Mouse (Mus musculus) neural tube, embryonic 11.5 days (tissue): ENCODE results near the gene Coq6. TPM values are rescaled to one million over a fixed set of nuclear protein-coding genes. Genes with fewer than 3 reads are reported as not detected.

Source experiments
- ATAC-seq: fragments of 200-750 bp; cut with Nextera tagmentation; 2 replicates; pipeline ENCODE4 v1.8.0; 2017; ENCODE audit warnings: moderate number of reproducible peaks, mild to moderate bottlenecking, moderate TSS enrichment, moderate library complexity; ENCODE audit not compliant: insufficient read depth, low FRiP score, low TSS enrichment
- DNase-seq: peaks from one replicate; pipeline ENCODE4 v3.0.0-alpha.2; 2015; ENCODE audit warnings: low spot score
- H3K27ac ChIP-seq: fragments of 300-500 bp; sonication (generic); 2 replicates; pipeline ENCODE4 v1.5.1; 2014; ENCODE audit warnings: low read depth, mild to moderate bottlenecking, low read length
- H3K27me3 ChIP-seq: fragments of 300-500 bp; sonication (generic); 2 replicates; pipeline ENCODE4 v1.6.1; 2014; ENCODE audit warnings: mild to moderate bottlenecking, low read length, mixed read lengths; ENCODE audit not compliant: control insufficient read depth, insufficient read depth
- H3K36me3 ChIP-seq: fragments of 300-500 bp; sonication (generic); 2 replicates; pipeline ENCODE4 v1.6.1; 2014; ENCODE audit warnings: mild to moderate bottlenecking, low read length, moderate library complexity, mixed read lengths; ENCODE audit not compliant: control insufficient read depth, insufficient read depth
- H3K4me1 ChIP-seq: fragments of 300-500 bp; sonication (generic); 2 replicates; pipeline ENCODE4 v1.6.1; 2014; ENCODE audit warnings: low read length, mixed read lengths; ENCODE audit not compliant: control insufficient read depth, insufficient read depth
- H3K4me2 ChIP-seq: fragments of 300-500 bp; sonication (generic); 2 replicates; pipeline ENCODE4 v1.6.1; 2014; ENCODE audit warnings: low read depth, mild to moderate bottlenecking, moderate library complexity
- H3K4me3 ChIP-seq: fragments of 300-500 bp; sonication (generic); 2 replicates; pipeline ENCODE4 v1.5.1; 2014; ENCODE audit warnings: low read depth, low read length
- H3K9ac ChIP-seq: fragments of 300-500 bp; sonication (generic); 2 replicates; pipeline ENCODE4 v1.6.1; 2014; ENCODE audit warnings: mild to moderate bottlenecking, low read length
- H3K9me3 ChIP-seq: fragments of 300-500 bp; sonication (generic); 2 replicates; pipeline ENCODE4 v1.6.1; 2016; ENCODE audit warnings: low read length; ENCODE audit not compliant: control insufficient read depth
- WGBS: fragments of 180-500 bp; shearing (Covaris S2); extraction: QIAGEN DNeasy Blood & Tissue Kit; methylation state at CpG from one replicate; pipeline ENCODE4 v1.1.7; 2014; 5-methylcytosine and 5-hydroxymethylcytosine counted together
- polyA plus RNA-seq: library from polyadenylated mRNA; unstranded; fragments of >200 nt; fragmentation: Nextera tagmentation; extraction: Ambion mirVana; gene quantifications from 2 replicates; pipeline ENCODE4 v1.2.1, GENCODE M21; 2014

Coq6 gene
- polyA plus RNA-seq, 1 experiment from 2014 or later, result 43.0 TPM

DNA sequence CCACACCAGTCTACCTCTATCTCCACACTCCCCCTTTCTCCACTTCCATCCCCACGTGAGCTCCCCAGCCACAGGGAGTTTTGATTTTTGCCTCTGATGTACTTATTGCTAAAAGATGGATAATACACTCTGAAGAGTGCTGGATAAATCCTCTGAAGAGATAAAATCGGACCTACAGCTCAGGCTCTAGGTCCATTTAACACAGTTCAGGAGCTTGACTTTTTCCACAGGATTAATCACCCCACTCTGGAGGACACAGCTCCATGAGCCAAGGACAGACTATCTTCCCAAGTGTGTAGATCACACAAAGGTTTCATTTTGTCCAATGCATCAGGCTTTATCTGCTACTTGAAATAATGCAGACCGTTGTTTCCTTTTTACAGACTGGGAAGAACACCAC lies 38.6 kb downstream of the Coq6 start:
- Histone ChIP-seq H3K9me3 (no peaks in the 10 kb centered on the region), H3K4me1 (no peaks in the 10 kb centered on the region), H3K27ac (no peak overlapping the region), H3K4me2 (no peak overlapping the region), H3K4me3 (no peak overlapping the region), H3K9ac (no peak overlapping the region), H3K27me3 (no peaks in the 10 kb centered on the region), H3K36me3 (no peaks in the 10 kb centered on the region)
- WGBS, result 84% methylated on average over 3 of the region's 3 CpGs
- no peak for ATAC-seq
- DNase-seq, result no peak

DNA sequence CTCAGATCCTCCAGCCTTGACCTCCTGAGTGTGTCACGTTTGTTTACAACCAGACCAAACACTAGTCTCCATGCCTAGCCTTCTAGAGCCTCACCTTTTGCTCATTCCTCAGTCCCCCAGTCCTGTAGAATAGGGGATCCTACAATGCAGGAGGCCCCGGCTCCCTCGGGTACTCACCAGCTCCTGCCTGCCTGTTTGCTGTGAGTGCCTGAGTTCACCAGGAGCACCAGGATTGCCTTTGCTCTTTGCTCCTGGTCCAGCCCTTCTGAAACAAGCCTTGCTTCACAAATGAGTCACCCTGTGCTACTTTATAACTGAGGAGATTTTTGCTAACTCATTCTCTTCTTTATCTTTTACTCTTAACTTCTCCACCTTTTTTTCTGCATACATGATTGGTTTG lies 39.2 kb downstream of the Coq6 start:
- WGBS, result 69% methylated on average over 3 of the region's 3 CpGs

DNA sequence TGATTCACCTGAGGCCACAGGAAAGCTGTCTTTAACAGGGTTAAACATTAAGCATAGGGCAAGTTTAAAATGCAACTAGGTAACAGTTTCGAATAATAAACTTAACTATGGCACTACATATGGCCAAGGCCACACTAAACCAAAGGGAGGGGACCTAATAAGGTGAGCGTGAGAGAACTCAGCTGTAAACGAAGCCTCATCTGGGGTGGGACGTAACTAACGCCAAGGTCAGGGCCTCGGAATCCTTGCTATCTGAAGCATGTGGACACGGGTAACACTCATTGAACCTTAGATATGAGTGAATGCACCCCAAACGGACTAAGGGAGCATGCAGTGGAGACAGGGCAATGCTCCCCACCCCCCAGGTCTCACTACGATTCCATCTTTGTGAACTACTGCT lies 41.5 kb downstream of the Coq6 start:
- H3K9ac ChIP-seq, result no peak overlapping the region
- no peak overlapping the region for H3K27ac ChIP-seq
- H3K27me3 ChIP-seq, result no peaks in the 10 kb centered on the region
- DNase-seq (no peak), ATAC-seq (no peak)
- H3K4me1 ChIP-seq, result no peaks in the 10 kb centered on the region
- no peaks in the 10 kb centered on the region for H3K36me3 ChIP-seq
- no peaks in the 10 kb centered on the region for H3K9me3 ChIP-seq
- H3K4me2 ChIP-seq, result no peak overlapping the region
- H3K4me3 ChIP-seq, result no peak overlapping the region
- WGBS, result 81% methylated on average over 9 of the region's 9 CpGs

More for the DNA sequence above, 39.2 kb downstream of the Coq6 start:
- no peak for DNase-seq
- no peak overlapping the region for H3K4me2 ChIP-seq
- no peaks in the 10 kb centered on the region for H3K27me3 ChIP-seq
- H3K27ac ChIP-seq, result no peak overlapping the region
- H3K4me3 ChIP-seq, result no peak overlapping the region
- no peak overlapping the region for H3K9ac ChIP-seq
- no peak for ATAC-seq
- no peaks in the 10 kb centered on the region for H3K9me3 ChIP-seq
- no peaks in the 10 kb centered on the region for H3K36me3 ChIP-seq
- H3K4me1 ChIP-seq, result no peaks in the 10 kb centered on the region

DNA sequence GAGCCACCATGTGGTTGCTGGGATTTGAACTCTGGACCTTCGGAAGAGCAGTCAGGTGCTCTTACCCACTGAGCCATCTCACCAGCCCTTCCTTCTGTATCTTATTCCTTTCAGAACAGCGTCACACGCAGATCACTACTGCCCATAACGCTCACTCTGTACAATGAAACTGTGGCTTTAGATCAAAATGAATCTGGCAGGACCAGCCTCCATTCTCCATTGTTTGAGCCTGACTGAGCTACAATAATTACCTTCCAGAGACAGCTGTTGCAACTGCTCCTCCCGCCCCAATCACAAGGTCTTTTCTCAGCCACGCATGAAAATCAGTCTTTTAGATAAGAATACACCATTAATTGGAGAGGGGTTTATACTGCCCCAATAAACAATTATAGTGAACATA lies 43.1 kb downstream of the Coq6 start:
- Histone ChIP-seq H3K4me3 (no peak overlapping the region), H3K4me1 (no peaks in the 10 kb centered on the region), H3K27me3 (no peaks in the 10 kb centered on the region), H3K9ac (no peak overlapping the region), H3K4me2 (no peak overlapping the region), H3K36me3 (no peaks in the 10 kb centered on the region), H3K9me3 (no peaks in the 10 kb centered on the region), H3K27ac (no peak overlapping the region)
- no peak for DNase-seq
- 75% methylated on average over 6 of the region's 6 CpGs for WGBS
- ATAC-seq, result no peak

DNA sequence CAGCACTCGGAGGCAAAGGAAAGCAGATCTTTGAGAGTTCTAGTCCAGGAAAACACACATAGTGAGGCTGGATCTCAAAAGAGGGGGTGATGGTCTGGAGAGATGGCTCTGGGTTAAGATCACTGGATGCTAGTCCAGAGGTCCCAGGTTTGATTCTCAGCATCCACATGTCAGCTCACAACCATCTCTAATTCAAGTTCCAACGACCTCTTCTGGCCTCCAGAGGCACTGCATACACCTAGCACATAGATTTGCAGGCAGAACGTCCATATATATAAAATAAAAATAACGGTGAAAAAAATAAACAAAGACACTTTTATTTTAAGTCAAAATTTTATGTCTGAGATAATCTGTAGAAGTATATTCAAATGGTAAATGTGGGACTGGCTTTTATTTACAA lies 45.8 kb downstream of the Coq6 start:
- Histone ChIP-seq H3K4me2 (no peak overlapping the region), H3K9me3 (no peaks in the 10 kb centered on the region), H3K9ac (no peak overlapping the region), H3K36me3 (no peaks in the 10 kb centered on the region), H3K27ac (no peak overlapping the region), H3K27me3 (no peaks in the 10 kb centered on the region), H3K4me1 (no peaks in the 10 kb centered on the region), H3K4me3 (no peak overlapping the region)
- no peak for DNase-seq
- 63% methylated on average over 4 of the region's 4 CpGs for WGBS
- no peak for ATAC-seq

DNA sequence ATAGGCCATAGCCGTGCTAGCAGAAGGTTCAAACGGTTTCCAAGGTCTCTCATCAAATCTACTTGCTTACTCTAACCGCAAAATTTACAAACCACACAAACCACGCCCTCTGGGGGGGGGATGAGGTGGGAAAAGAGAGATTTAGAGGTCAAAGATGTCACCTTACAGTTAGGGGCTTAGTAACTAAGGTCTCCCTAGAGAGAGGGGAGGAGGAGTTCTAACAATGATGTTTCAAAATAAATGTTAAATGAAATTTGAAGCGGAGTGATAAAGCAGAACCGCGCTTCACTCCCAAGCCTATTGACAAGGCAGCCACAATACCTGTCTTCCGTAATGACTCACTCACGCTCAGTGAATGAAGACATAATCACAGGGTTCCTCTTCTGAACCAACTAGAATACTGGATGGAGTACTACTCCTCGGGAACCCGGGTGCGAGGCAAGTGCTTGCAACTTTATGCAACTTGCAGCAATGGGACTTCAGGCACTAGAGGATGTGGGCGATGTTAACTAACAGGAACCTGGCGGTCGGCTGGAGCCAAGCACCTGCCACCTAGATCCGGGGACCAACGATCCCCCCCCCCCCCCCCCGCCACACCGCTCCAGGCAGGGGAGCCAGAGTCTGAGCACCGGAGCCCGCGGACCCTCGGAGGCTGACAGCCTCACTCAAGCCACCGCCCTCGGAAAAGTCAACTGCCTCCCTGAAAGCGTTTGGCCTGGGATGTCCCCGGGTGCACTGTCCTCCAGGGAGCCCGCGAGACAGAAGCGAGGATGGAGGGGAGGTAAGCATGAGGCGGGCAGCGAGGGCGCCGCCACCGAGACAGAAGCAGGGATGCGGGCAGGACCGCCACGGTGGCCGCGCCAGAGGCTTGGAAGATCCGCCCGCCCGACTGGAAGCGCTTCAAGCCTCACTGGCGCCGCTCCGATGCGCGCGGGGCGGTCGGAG lies 46.7 kb downstream of the Coq6 start:
- Histone ChIP-seq H3K4me3 (peak overlapping the region; percentile 71), H3K27me3 (no peaks in the 10 kb centered on the region), H3K9ac (peak overlapping the region; percentile 81), H3K36me3 (no peaks in the 10 kb centered on the region), H3K4me2 (peak overlapping the region; percentile 95), H3K4me1 (no peaks in the 10 kb centered on the region), H3K9me3 (no peaks in the 10 kb centered on the region), H3K27ac (peak overlapping the region; percentile 63)
- DNase-seq, result no peak
- 2% methylated on average over 50 of the region's 52 CpGs for WGBS
- peak; percentile 74 for ATAC-seq

DNA sequence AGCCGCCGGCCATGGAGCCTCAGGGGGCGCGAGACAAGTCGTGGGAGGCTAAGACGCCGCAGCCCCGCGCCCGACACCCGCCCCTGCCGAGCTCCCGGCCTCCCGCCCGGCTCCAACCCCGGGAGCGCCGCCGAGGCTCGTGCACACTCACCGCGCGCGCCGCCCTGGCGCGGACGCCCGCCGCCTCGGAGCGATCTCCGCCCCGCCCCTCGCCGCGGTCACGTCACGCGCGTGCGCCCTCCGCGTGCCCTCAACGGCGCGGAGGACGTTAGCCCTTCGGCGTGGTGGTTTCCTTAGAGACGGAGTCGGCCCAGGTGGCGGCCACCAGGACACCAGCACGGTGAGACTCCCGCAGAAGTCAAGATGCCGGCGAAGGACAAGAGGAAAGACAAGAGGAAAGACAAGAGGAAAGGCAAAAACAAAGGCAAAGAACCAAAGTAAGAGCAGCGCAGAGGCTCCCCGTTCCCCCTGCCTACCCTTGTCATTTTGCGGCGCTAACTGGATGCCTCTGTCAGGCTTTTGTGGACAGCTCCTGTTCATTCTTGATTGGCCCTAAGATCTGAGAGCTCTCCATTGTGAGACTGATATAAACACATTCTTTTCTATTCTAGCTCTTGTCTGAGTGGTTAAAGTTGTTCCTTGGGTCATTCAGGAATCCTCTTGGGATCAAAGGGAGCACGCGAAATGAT lies 47.5 kb downstream of the Coq6 start, which contains the start of the genes Entpd5 and Bbof1:
Entpd5 (minus strand) TSS at position 211 of the 689 bp plus-strand sequence.
Bbof1 (plus strand) TSS at position 253 of the 689 bp plus-strand sequence.
- peak; percentile 93 for DNase-seq
- Histone ChIP-seq H3K27me3 (no peaks in the 10 kb centered on the region), H3K4me1 (no peaks in the 10 kb centered on the region), H3K9ac (peak within 1 kb of the TSS; percentile 81), H3K27ac (peak within 1 kb of the TSS; percentile 63), H3K9me3 (no peaks in the 10 kb centered on the region), H3K4me3 (peak within 1 kb of the TSS; percentile 71), H3K4me2 (peak within 1 kb of the TSS; percentile 95), H3K36me3 (no peaks in the 10 kb centered on the region)
- 2% methylated on average over 63 of the region's 63 CpGs for WGBS
- peak; percentile 93 for ATAC-seq

DNA sequence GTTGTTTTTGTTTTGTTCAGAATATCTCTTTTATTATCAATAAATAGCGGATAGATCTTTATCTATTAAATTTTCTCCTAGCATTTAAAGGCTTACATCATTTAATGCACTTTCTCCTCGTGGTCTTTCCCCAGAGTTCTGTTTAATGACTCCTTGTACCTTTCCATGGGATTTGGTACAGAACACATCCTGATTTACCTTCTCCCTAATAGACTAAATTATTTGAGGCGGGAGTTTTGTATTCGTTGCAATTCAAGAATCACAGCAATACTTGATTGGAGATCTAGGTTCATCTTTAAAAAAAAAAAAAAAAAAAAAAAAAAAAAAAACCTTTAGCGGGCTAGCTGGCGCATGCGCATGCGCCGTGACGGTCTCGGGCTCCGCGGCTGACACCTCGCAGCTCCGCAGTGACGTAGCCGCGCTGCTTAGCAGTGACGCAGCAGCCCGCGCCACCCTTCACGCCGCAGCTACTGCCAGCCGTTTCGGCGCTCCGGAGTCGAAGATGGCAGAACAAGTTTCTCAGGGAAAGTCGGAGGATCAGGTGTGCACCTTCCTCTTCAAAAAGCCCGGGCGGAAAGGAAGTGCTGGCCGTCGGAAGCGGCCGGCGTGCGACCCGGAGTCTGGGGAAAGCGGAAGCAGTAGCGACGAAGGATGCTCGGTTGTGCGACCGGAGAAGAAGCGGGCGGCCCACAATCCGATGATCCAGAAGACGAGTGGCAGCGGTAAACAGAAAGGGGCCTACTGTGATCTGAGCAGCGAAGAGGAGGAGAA lies 55.6 kb downstream of the Coq6 start, which contains the start of gene Rnf113a2:
Rnf113a2 (plus strand) TSS at position 363 of the 771 bp plus-strand sequence.
- ATAC-seq (peak; percentile 67; the same call in 1 of the 2 replicates), DNase-seq (peak; percentile 91)
- Histone ChIP-seq H3K36me3 (no peaks in the 10 kb centered on the region), H3K27ac (no peak within 1 kb of the TSS), H3K9me3 (0 out of 2 replicates have a peak, but pooled peaks cover 2% of the 10 kb centered on the region), H3K4me1 (no peaks in the 10 kb centered on the region), H3K9ac (peak within 1 kb of the TSS; percentile 71), H3K4me2 (peak within 1 kb of the TSS; percentile 77), H3K4me3 (peak within 1 kb of the TSS; percentile 54), H3K27me3 (no peaks in the 10 kb centered on the region)
- WGBS, result 3% methylated on average over 50 of the region's 50 CpGs
